Mouse (Mus musculus): ENCODE results near the gene Tshr. TPM values are rescaled to one million over a fixed set of nuclear protein-coding genes. Genes with fewer than 3 reads are reported as not detected.
"Not testable (repeated sequence)": the region's sequence is repeated elsewhere in the genome, so short reads cannot be mapped to it uniquely, and the experiment has no call there.

Gene Tshr
- total RNA-seq, 1 experiment, result 0.22 TPM

- H3K9ac ChIP-seq (ENCODE audit: insufficient read depth, low read depth, low read length, poor library complexity, severe bottlenecking), result no peak overlapping the region
- no peak overlapping the region for H3K4me3 ChIP-seq (ENCODE audit: insufficient read depth in 1 of 2, low read depth in 1 of 2, low read length in 2 of 2, poor library complexity in 1 of 2, severe bottlenecking in 1 of 2)
- no peaks in the 10 kb centered on the region for H3K9me3 ChIP-seq (ENCODE audit: control insufficient read depth, insufficient read depth, low read depth, low read length)
- in situ Hi-C loops (cut with MboI; ENCODE audit: low sequenced_read_pairs in 2 of 2, unreplicated experiment in 2 of 2), result no loop called here
- TF ChIP-seq ZC3H11A (IDR thresholded peaks at IDR 0.05; ENCODE audit: borderline replicate concordance, low read depth, low read length), result no peak
- TF ChIP-seq CHD2 (IDR thresholded peaks at IDR 0.05; ENCODE audit: low read depth, low read length), result 0 out of 2 replicates have a peak, but pooled peaks have one; percentile 28
- TF ChIP-seq MAFK (IDR thresholded peaks at IDR 0.05; ENCODE audit: insufficient read depth, low read depth, low read length), result no peak
- TF ChIP-seq ZNF384 (IDR thresholded peaks at IDR 0.05; ENCODE audit: low read depth, low read length), result no peak
- TF ChIP-seq HCFC1 (IDR thresholded peaks at IDR 0.05; ENCODE audit: borderline replicate concordance, insufficient read depth, low read length), result no peak
- DNase-seq (ENCODE audit: low read depth, low spot score), result no peak
- H3K36me3 ChIP-seq (ENCODE audit: control insufficient read depth, insufficient read depth, low read length, poor library complexity, severe bottlenecking), result peaks cover 6% of the 10 kb centered on the region
- no peak overlapping the region for H3K27ac ChIP-seq (ENCODE audit: insufficient read depth, low read depth, low read length, poor library complexity, severe bottlenecking)
- no peaks in the 10 kb centered on the region; a peak in 1 of 4 replicates for H3K4me1 ChIP-seq (ENCODE audit: control insufficient read depth in 2 of 2, insufficient read depth in 2 of 2, low read length in 2 of 2, poor library complexity in 1 of 2)
Observed at GRCm38 (mm10) chr12:91583409-91583808, 199.0 kb downstream of the Tshr start.

GRCm38 (mm10) chr12:91585206-91585605 lies 200.8 kb downstream of the Tshr start:
- DNase-seq (ENCODE audit: low read depth, low spot score), result no peak
- Histone ChIP-seq H3K36me3 (ENCODE audit: control insufficient read depth, insufficient read depth, low read length, poor library complexity, severe bottlenecking) (peaks cover 6% of the 10 kb centered on the region), H3K27ac (ENCODE audit: insufficient read depth, low read depth, low read length, poor library complexity, severe bottlenecking) (no peak overlapping the region), H3K4me1 (ENCODE audit: control insufficient read depth in 2 of 2, insufficient read depth in 2 of 2, low read length in 2 of 2, poor library complexity in 1 of 2) (no peaks in the 10 kb centered on the region; a peak in 1 of 4 replicates), H3K4me3 (ENCODE audit: insufficient read depth in 1 of 2, low read depth in 1 of 2, low read length in 2 of 2, poor library complexity in 1 of 2, severe bottlenecking in 1 of 2) (no peak overlapping the region), H3K9me3 (ENCODE audit: control insufficient read depth, insufficient read depth, low read depth, low read length) (no peaks in the 10 kb centered on the region), H3K9ac (ENCODE audit: insufficient read depth, low read depth, low read length, poor library complexity, severe bottlenecking) (no peak overlapping the region)
- no peak for TF ChIP-seq HCFC1 (IDR thresholded peaks at IDR 0.05; ENCODE audit: borderline replicate concordance, insufficient read depth, low read length)
- TF ChIP-seq MAFK (IDR thresholded peaks at IDR 0.05; ENCODE audit: insufficient read depth, low read depth, low read length), result no peak
- no peak for TF ChIP-seq CHD2 (IDR thresholded peaks at IDR 0.05; ENCODE audit: low read depth, low read length)
- TF ChIP-seq ZNF384 (IDR thresholded peaks at IDR 0.05; ENCODE audit: low read depth, low read length), result no peak
- in situ Hi-C loops (cut with MboI; ENCODE audit: low sequenced_read_pairs in 2 of 2, unreplicated experiment in 2 of 2), result no loop called here

GRCm38 (mm10) chr12:91585815-91586214 lies 201.5 kb downstream of the Tshr start:
- DNase-seq (ENCODE audit: low read depth, low spot score); H3K9me3 ChIP-seq (ENCODE audit: control insufficient read depth, insufficient read depth, low read depth, low read length); in situ Hi-C loops (cut with MboI; ENCODE audit: low sequenced_read_pairs in 2 of 2, unreplicated experiment in 2 of 2); H3K9ac ChIP-seq (ENCODE audit: insufficient read depth, low read depth, low read length, poor library complexity, severe bottlenecking); H3K4me1 ChIP-seq (ENCODE audit: control insufficient read depth in 2 of 2, insufficient read depth in 2 of 2, low read length in 2 of 2, poor library complexity in 1 of 2); H3K4me3 ChIP-seq (ENCODE audit: insufficient read depth in 1 of 2, low read depth in 1 of 2, low read length in 2 of 2, poor library complexity in 1 of 2, severe bottlenecking in 1 of 2); H3K36me3 ChIP-seq (ENCODE audit: control insufficient read depth, insufficient read depth, low read length, poor library complexity, severe bottlenecking); H3K27ac ChIP-seq (ENCODE audit: insufficient read depth, low read depth, low read length, poor library complexity, severe bottlenecking): not testable (repeated sequence)

GRCm38 (mm10) chr12:91587077-91587476 lies 202.7 kb downstream of the Tshr start:
- in situ Hi-C loops (cut with MboI; ENCODE audit: low sequenced_read_pairs in 2 of 2, unreplicated experiment in 2 of 2), result no loop called here
- Histone ChIP-seq H3K9me3 (ENCODE audit: control insufficient read depth, insufficient read depth, low read depth, low read length) (no peaks in the 10 kb centered on the region), H3K36me3 (ENCODE audit: control insufficient read depth, insufficient read depth, low read length, poor library complexity, severe bottlenecking) (peaks cover 6% of the 10 kb centered on the region), H3K4me3 (ENCODE audit: insufficient read depth in 1 of 2, low read depth in 1 of 2, low read length in 2 of 2, poor library complexity in 1 of 2, severe bottlenecking in 1 of 2) (peak overlapping the region; percentile 86 to 97; a peak in 3 of 4 replicates), H3K4me1 (ENCODE audit: control insufficient read depth in 2 of 2, insufficient read depth in 2 of 2, low read length in 2 of 2, poor library complexity in 1 of 2) (no peaks in the 10 kb centered on the region; a peak in 2 of 4 replicates), H3K9ac (ENCODE audit: insufficient read depth, low read depth, low read length, poor library complexity, severe bottlenecking) (no peak overlapping the region; the same call in 1 of the 2 replicates), H3K27ac (ENCODE audit: insufficient read depth, low read depth, low read length, poor library complexity, severe bottlenecking) (no peak overlapping the region)
- no peak for TF ChIP-seq ZC3H11A (IDR thresholded peaks at IDR 0.05; ENCODE audit: borderline replicate concordance, low read depth, low read length)
- no peak for TF ChIP-seq ZNF384 (IDR thresholded peaks at IDR 0.05; ENCODE audit: low read depth, low read length)
- TF ChIP-seq MAFK (IDR thresholded peaks at IDR 0.05; ENCODE audit: insufficient read depth, low read depth, low read length), result no peak
- no peak for TF ChIP-seq HCFC1 (IDR thresholded peaks at IDR 0.05; ENCODE audit: borderline replicate concordance, insufficient read depth, low read length)
- no peak for TF ChIP-seq CHD2 (IDR thresholded peaks at IDR 0.05; ENCODE audit: low read depth, low read length)
- DNase-seq (ENCODE audit: low read depth, low spot score), result no peak

GRCm38 (mm10) chr12:91587491-91588033 lies 203.2 kb downstream of the Tshr start:
- Histone ChIP-seq H3K36me3 (ENCODE audit: control insufficient read depth, insufficient read depth, low read length, poor library complexity, severe bottlenecking) (peaks cover 4% of the 10 kb centered on the region), H3K9me3 (ENCODE audit: control insufficient read depth, insufficient read depth, low read depth, low read length) (no peaks in the 10 kb centered on the region), H3K4me1 (ENCODE audit: control insufficient read depth in 2 of 2, insufficient read depth in 2 of 2, low read length in 2 of 2, poor library complexity in 1 of 2) (no peaks in the 10 kb centered on the region; a peak in 2 of 4 replicates), H3K4me3 (ENCODE audit: insufficient read depth in 1 of 2, low read depth in 1 of 2, low read length in 2 of 2, poor library complexity in 1 of 2, severe bottlenecking in 1 of 2) (peak overlapping the region; percentile 86 to 97), H3K9ac (ENCODE audit: insufficient read depth, low read depth, low read length, poor library complexity, severe bottlenecking) (peak overlapping the region; percentile 55; the same call in 1 of the 2 replicates), H3K27ac (ENCODE audit: insufficient read depth, low read depth, low read length, poor library complexity, severe bottlenecking) (no peak overlapping the region)
- no peak for DNase-seq (ENCODE audit: low read depth, low spot score)
- TF ChIP-seq ZNF384 (IDR thresholded peaks at IDR 0.05; ENCODE audit: low read depth, low read length) (no peak), ZC3H11A (IDR thresholded peaks at IDR 0.05; ENCODE audit: borderline replicate concordance, low read depth, low read length) (no peak), CHD2 (IDR thresholded peaks at IDR 0.05; ENCODE audit: low read depth, low read length) (no peak), MAFK (IDR thresholded peaks at IDR 0.05; ENCODE audit: insufficient read depth, low read depth, low read length) (no peak), HCFC1 (IDR thresholded peaks at IDR 0.05; ENCODE audit: borderline replicate concordance, insufficient read depth, low read length) (no peak)
- in situ Hi-C loops (cut with MboI; ENCODE audit: low sequenced_read_pairs in 2 of 2, unreplicated experiment in 2 of 2), result no loop called here

All from ES-E14 (cell line).